Mouse (Mus musculus): ENCODE data around the gene Ncan. TPM values are rescaled to one million over a fixed set of nuclear protein-coding genes. Genes with fewer than 3 reads are reported as not detected.

The Ncan gene
- polyA plus RNA-seq, 1 experiment from 2014 or later, result 0.39 TPM

DNA sequence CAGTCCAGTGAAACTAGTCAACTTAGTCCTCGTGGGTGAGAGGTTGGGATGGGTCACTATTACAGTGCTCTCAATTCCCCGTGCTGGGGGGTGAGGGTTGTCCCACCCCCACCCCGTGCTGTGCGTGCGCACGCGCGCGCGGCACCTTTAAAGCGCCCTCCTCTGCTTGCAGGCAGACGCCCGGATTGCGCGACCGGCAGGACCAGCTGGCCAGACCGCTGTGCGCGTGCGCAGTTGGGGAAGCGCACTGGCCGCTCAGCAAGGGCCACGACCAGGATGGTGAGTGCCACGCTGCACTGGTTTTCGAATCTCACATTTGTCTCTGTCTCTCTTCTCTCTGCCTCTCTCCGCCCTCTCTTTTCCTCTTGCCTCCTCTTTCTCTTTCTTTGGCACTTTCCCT is 37.4 kb downstream of the Ncan start, which contains the start of gene Hapln4:
Hapln4 (plus strand) TSS at position 173 of the 400 bp plus-strand sequence.
- Histone ChIP-seq H3K9ac (ENCODE audit: low read depth, low read length) (no peak within 1 kb of the TSS), H3K9me3 (ENCODE audit: control insufficient read depth) (no peaks in the 10 kb centered on the region), H3K27me3 (replicated peaks; ENCODE audit: control insufficient read depth, insufficient read depth, low read length) (peaks cover 65% of the 10 kb centered on the region), H3K4me2 (replicated peaks; ENCODE audit: low read depth) (peak within 1 kb of the TSS; percentile 71), H3K27ac (ENCODE audit: low read depth, low read length) (no peak within 1 kb of the TSS), H3K36me3 (ENCODE audit: control insufficient read depth, insufficient read depth) (peaks cover 11% of the 10 kb centered on the region; the same call in 1 of the 2 replicates), H3K4me3 (ENCODE audit: low read depth, low read length) (peak within 1 kb of the TSS; percentile 46), H3K4me1 (replicated peaks; ENCODE audit: control insufficient read depth, insufficient read depth, low read length) (no peaks in the 10 kb centered on the region)
- peak; percentile 9; the same call in 1 of the 2 replicates for TF ChIP-seq CTCF (IDR thresholded peaks at IDR 0.05; ENCODE audit: low read depth)
- 0% methylated on average over 19 of the region's 26 CpGs for WGBS
- no peak for ATAC-seq

DNA sequence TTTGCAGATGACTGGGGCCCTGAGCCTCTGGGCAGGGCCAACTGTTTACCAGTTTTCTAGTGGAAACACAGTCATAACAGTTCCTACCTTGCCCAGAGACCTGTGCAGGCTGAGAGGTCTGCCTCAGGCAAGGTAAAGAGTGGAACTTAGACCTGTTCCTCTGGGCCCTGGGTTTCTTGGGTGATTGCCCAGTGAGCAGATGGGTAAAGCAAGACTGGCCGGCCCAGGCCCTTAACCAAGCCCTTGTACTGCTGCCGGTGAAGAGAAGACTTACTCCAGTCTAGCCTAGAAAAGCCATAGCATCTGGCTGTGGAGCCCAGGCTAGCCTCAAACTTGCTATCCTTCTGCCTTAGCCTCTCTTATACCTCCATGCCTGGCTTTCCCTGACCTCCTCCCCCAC is 38.7 kb downstream of the Ncan start:
- no peak overlapping the region for H3K4me3 ChIP-seq (ENCODE audit: low read depth, low read length)
- ATAC-seq, result no peak
- peaks cover 52% of the 10 kb centered on the region for H3K27me3 ChIP-seq (replicated peaks; ENCODE audit: control insufficient read depth, insufficient read depth, low read length)
- no peak for TF ChIP-seq CTCF (IDR thresholded peaks at IDR 0.05; ENCODE audit: low read depth)
- whole genome bisulfite sequencing, result 83% methylated on average over 2 of the region's 2 CpGs
- H3K36me3 ChIP-seq (ENCODE audit: control insufficient read depth, insufficient read depth), result peaks cover 22% of the 10 kb centered on the region
- H3K4me1 ChIP-seq (replicated peaks; ENCODE audit: control insufficient read depth, insufficient read depth, low read length), result no peaks in the 10 kb centered on the region
- no peak overlapping the region for H3K4me2 ChIP-seq (replicated peaks; ENCODE audit: low read depth)
- no peak overlapping the region for H3K27ac ChIP-seq (ENCODE audit: low read depth, low read length)
- no peak overlapping the region for H3K9ac ChIP-seq (ENCODE audit: low read depth, low read length)
- no peaks in the 10 kb centered on the region for H3K9me3 ChIP-seq (ENCODE audit: control insufficient read depth)

DNA sequence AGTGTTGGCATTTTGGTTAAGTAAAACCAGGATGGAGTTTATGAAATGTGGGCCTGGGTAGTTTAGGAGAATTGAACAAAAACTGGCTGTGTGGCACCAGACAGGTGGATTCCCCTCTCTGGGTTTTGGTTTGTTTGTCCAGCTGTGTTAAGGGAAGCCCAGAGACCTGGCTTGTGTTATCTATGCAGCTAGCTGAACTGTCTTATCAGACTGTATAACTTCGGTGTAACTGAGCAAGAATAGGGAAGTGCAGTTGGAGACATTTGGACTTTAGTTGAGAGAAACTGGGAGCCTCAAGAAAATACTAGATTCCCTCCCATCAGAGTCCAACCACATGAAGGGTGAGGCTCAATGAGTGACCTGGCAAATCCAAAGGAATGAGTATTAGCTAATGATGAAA is 47.0 kb downstream of the Ncan start:
- Histone ChIP-seq H3K4me3 (ENCODE audit: low read depth, low read length) (peak overlapping the region; percentile 38), H3K36me3 (ENCODE audit: control insufficient read depth, insufficient read depth) (peaks cover 49% of the 10 kb centered on the region), H3K4me1 (replicated peaks; ENCODE audit: control insufficient read depth, insufficient read depth, low read length) (no peaks in the 10 kb centered on the region), H3K27ac (ENCODE audit: low read depth, low read length) (peak overlapping the region; percentile 93), H3K27me3 (replicated peaks; ENCODE audit: control insufficient read depth, insufficient read depth, low read length) (no peaks in the 10 kb centered on the region), H3K9ac (ENCODE audit: low read depth, low read length) (no peak overlapping the region), H3K4me2 (replicated peaks; ENCODE audit: low read depth) (peak overlapping the region; percentile 71), H3K9me3 (ENCODE audit: control insufficient read depth) (no peaks in the 10 kb centered on the region)
- peak; percentile 46 for ATAC-seq
- WGBS, result 49% methylated on average over 1 of the region's 1 CpGs
- TF ChIP-seq CTCF (IDR thresholded peaks at IDR 0.05; ENCODE audit: low read depth), result no peak

DNA sequence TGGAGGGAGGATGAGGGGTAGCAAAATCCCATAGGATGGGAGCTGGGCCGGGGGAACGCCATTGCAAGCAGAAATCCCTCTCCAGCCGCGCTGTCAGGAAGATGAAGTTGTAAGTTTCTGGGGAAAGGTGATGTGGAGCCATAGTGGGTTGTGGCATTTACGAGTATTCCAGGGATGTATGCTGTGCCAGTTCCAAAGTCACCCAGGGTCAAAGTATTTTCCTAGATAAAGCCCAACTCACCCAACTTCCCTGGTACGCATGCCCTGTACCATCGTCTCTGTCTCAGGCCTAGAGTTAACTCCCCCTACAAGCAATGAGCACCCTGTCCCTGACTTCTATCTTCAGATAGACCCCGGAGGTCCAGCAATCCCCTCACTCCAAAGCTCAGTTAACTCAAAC is 47.6 kb downstream of the Ncan start:
- Histone ChIP-seq H3K4me2 (replicated peaks; ENCODE audit: low read depth) (peak overlapping the region; percentile 71), H3K36me3 (ENCODE audit: control insufficient read depth, insufficient read depth) (peaks cover 49% of the 10 kb centered on the region), H3K27me3 (replicated peaks; ENCODE audit: control insufficient read depth, insufficient read depth, low read length) (no peaks in the 10 kb centered on the region), H3K9me3 (ENCODE audit: control insufficient read depth) (no peaks in the 10 kb centered on the region), H3K4me1 (replicated peaks; ENCODE audit: control insufficient read depth, insufficient read depth, low read length) (no peaks in the 10 kb centered on the region), H3K9ac (ENCODE audit: low read depth, low read length) (peak overlapping the region; percentile 58), H3K27ac (ENCODE audit: low read depth, low read length) (peak overlapping the region; percentile 93), H3K4me3 (ENCODE audit: low read depth, low read length) (peak overlapping the region; percentile 38)
- peak; percentile 58 for ATAC-seq
- WGBS, result 43% methylated on average over 8 of the region's 8 CpGs
- no peak for TF ChIP-seq CTCF (IDR thresholded peaks at IDR 0.05; ENCODE audit: low read depth)

DNA sequence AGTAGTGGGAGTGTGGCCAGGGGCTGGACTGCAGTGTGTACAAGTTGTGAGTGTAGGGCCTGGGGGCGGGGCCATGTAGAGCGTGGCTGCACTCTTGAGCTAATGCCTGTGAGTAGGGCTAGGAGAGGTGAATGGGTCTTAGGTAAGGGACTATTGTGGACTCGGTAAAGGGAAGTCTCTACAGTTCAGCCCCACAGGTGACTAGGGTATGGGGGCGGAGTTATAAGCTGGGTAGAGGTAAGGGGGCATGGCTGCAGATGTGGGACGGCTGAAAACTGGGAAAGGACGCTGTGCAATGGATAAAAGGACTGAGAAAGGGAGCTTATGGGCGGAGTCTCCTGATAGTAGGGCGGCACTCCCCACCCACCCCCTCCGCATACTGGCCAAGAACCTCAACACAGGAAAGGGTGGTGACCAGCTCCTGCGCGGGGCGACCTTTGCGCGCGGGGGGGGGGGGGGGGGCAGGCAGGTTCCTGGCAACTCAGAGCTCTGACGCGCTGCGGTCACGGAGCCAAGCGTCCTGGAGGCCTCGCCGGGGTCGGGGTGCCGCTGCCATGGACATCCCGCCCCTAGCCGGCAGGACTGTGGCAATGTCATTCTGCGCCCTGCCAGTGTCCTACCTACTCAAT is 48.1 kb downstream of the Ncan start, which contains the start of gene Tm6sf2:
Tm6sf2 (plus strand) TSS at position 484 of the 629 bp plus-strand sequence.
- Histone ChIP-seq H3K36me3 (ENCODE audit: control insufficient read depth, insufficient read depth) (peaks cover 50% of the 10 kb centered on the region), H3K4me2 (replicated peaks; ENCODE audit: low read depth) (peak within 1 kb of the TSS; percentile 71), H3K9me3 (ENCODE audit: control insufficient read depth) (no peaks in the 10 kb centered on the region), H3K4me3 (ENCODE audit: low read depth, low read length) (peak within 1 kb of the TSS; percentile 38), H3K9ac (ENCODE audit: low read depth, low read length) (peak within 1 kb of the TSS; percentile 58), H3K27me3 (replicated peaks; ENCODE audit: control insufficient read depth, insufficient read depth, low read length) (no peaks in the 10 kb centered on the region), H3K27ac (ENCODE audit: low read depth, low read length) (peak within 1 kb of the TSS; percentile 93), H3K4me1 (replicated peaks; ENCODE audit: control insufficient read depth, insufficient read depth, low read length) (no peaks in the 10 kb centered on the region)
- 7% methylated on average over 17 of the region's 27 CpGs for WGBS
- peak; percentile 80 for ATAC-seq
- TF ChIP-seq CTCF (IDR thresholded peaks at IDR 0.05; ENCODE audit: low read depth), result no peak

DNA sequence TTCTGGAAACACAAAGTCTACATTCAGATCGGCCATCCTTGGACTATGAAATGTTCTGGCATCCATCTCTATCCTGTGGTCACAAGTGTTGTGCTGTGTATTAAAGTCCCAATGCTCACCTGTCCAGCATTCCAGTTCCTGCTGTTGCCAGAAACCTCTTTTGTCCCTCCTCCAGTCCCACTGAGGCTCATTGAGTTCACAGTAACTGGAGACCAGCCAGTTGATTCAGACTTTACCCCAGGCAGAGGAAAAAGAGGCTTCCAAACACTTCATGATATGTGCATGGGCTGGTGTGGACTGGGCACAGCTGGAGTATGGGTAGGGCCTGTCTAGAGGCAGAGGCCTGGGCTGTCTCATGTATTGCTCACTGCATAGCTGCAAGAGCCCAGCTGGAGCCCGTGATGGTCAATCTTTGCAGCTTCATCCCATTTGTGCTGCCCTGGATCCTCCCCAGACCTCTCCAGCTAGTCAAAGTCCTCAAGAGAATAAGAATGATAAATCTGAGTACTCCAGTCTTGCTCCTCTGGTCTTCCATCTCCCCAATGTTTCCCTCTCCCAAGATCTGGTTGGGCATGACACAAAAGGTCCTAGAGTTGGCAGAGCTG is 48.7 kb downstream of the Ncan start:
- no peak for ATAC-seq
- WGBS, result 57% methylated on average over 2 of the region's 2 CpGs
- H3K27ac ChIP-seq (ENCODE audit: low read depth, low read length), result peak overlapping the region; percentile 93

More for the DNA sequence above, 48.7 kb downstream of the Ncan start:
- H3K27me3 ChIP-seq (replicated peaks; ENCODE audit: control insufficient read depth, insufficient read depth, low read length), result no peaks in the 10 kb centered on the region
- 0 out of 2 replicates have a peak overlapping the region, but pooled peaks have one; percentile 38 for H3K4me3 ChIP-seq (ENCODE audit: low read depth, low read length)
- H3K4me2 ChIP-seq (replicated peaks; ENCODE audit: low read depth), result peak overlapping the region; percentile 71
- H3K36me3 ChIP-seq (ENCODE audit: control insufficient read depth, insufficient read depth), result peaks cover 45% of the 10 kb centered on the region
- no peak for TF ChIP-seq CTCF (IDR thresholded peaks at IDR 0.05; ENCODE audit: low read depth)
- no peak overlapping the region for H3K9ac ChIP-seq (ENCODE audit: low read depth, low read length)
- no peaks in the 10 kb centered on the region for H3K9me3 ChIP-seq (ENCODE audit: control insufficient read depth)
- no peaks in the 10 kb centered on the region for H3K4me1 ChIP-seq (replicated peaks; ENCODE audit: control insufficient read depth, insufficient read depth, low read length)
